Mouse (Mus musculus): ENCODE data around the gene Crcp. TPM values are rescaled to one million over a fixed set of nuclear protein-coding genes. Genes with fewer than 3 reads are reported as not detected.

The Crcp gene
- polyA plus RNA-seq (2014; fragmentation: Nextera tagmentation; extraction: Ambion mirVana), result 46.0 and 51.9 TPM in 2 replicates

DNA sequence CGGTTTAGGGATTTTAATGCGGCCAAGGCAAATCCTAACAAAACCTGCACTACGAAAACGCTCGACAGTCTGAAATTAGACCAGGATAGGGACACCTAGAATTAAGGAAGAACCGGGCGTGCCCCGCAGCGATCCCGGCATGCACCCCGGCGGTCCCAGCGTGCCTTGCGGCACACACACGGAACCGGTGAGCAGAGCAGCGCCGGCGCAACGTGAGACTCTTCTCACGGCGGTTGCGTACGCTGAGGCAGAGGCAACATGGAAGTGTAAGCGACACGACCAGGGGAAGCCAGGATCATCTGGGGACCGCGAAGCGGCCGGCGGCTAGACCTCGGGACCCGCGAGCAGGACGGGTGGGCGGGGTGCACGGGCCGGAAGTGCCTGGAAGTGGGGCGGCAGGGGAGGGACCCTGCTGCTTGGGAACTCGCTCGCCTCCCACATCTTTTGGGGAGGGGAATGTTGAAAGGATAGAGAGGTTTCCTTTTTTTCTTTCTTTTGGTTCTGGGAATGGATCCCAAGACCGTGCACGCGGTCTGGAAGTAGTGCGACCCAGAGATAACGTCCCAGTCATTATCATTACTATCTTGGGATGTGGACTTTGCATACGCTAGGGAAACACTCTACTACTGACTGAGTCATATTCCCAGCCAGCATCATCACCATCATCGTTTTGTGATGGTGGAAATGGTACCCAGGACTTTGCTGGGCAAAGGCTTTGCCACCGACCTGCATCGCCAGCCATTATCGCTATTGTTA is at the start of gene Crcp, which contains the start of gene Asl:
TSS of gene Crcp (plus strand) at position 149 of the 756 bp plus-strand sequence.
TSS of gene Asl (minus strand) at position 106 of the 756 bp plus-strand sequence.
- peak within 1 kb of the TSS; percentile 62 for H3K4me3 ChIP-seq (ENCODE audit: low read depth, low read length)
- 1% methylated on average over 50 of the region's 51 CpGs for WGBS

DNA sequence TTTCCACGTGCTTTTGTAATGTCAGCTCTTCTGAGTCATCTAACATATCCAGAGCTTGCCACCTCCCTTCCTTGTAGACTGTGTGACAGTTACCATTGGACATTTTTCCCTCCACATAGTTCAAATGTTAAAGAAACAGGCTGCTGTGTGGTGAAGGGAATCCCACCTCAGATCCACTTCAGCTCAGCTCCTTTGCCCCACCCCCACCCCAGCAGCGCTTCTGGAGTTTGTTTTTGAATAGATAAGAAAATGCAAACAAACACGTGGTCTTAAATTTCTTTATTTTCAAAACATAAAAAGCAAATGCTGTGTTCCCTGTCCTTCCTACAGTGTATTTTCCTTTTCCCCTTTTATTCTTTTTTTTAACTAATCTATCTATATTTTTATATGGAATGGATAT is 48.9 kb upstream of the Crcp start:
- H3K4me2 ChIP-seq (ENCODE audit: low read depth, low read length), result no peak overlapping the region
- H3K9me3 ChIP-seq (ENCODE audit: control insufficient read depth, low read length), result no peaks in the 10 kb centered on the region
- 0 out of 2 replicates have a peak, but pooled peaks cover 7% of the 10 kb centered on the region for H3K36me3 ChIP-seq (ENCODE audit: control insufficient read depth, insufficient read depth, low read length)
- no peak overlapping the region for H3K27ac ChIP-seq (ENCODE audit: low read depth, low read length)
- H3K4me3 ChIP-seq (ENCODE audit: low read depth, low read length), result no peak overlapping the region
- no peaks in the 10 kb centered on the region for H3K4me1 ChIP-seq (ENCODE audit: control insufficient read depth, insufficient read depth, low read length)
- no peaks in the 10 kb centered on the region for H3K27me3 ChIP-seq (ENCODE audit: control insufficient read depth, insufficient read depth, low read length)
- 91% methylated on average over 3 of the region's 3 CpGs for WGBS
- H3K9ac ChIP-seq (replicated peaks; ENCODE audit: low read depth, low read length), result no peak overlapping the region
- ATAC-seq (ENCODE audit: low read depth), result no peak

More for the DNA sequence above, at the start of gene Crcp, which contains the start of gene Asl:
- H3K4me1 ChIP-seq (ENCODE audit: control insufficient read depth, insufficient read depth, low read length), result peaks cover 3% of the 10 kb centered on the region; the same call in 1 of the 2 replicates
- H3K4me2 ChIP-seq (ENCODE audit: low read depth, low read length), result peak within 1 kb of the TSS; percentile 75
- H3K9me3 ChIP-seq (ENCODE audit: control insufficient read depth, low read length), result no peaks in the 10 kb centered on the region
- H3K36me3 ChIP-seq (ENCODE audit: control insufficient read depth, insufficient read depth, low read length), result no peaks in the 10 kb centered on the region
- peak within 1 kb of the TSS; percentile 69 for H3K9ac ChIP-seq (replicated peaks; ENCODE audit: low read depth, low read length)
- peak; percentile 83 for ATAC-seq (ENCODE audit: low read depth)
- peak within 1 kb of the TSS; percentile 89 for H3K27ac ChIP-seq (ENCODE audit: low read depth, low read length)
- no peaks in the 10 kb centered on the region for H3K27me3 ChIP-seq (ENCODE audit: control insufficient read depth, insufficient read depth, low read length)

GRCm38 (mm10) chr5:129989376-129989775 is 39.7 kb upstream of the Crcp start:
- no peaks in the 10 kb centered on the region for H3K4me1 ChIP-seq (ENCODE audit: control insufficient read depth, insufficient read depth, low read length)
- no peaks in the 10 kb centered on the region for H3K27me3 ChIP-seq (ENCODE audit: control insufficient read depth, insufficient read depth, low read length)
- H3K36me3 ChIP-seq (ENCODE audit: control insufficient read depth, insufficient read depth, low read length), result no peaks in the 10 kb centered on the region
- no peak overlapping the region for H3K4me2 ChIP-seq (ENCODE audit: low read depth, low read length)
- H3K9ac ChIP-seq (replicated peaks; ENCODE audit: low read depth, low read length), result no peak overlapping the region
- ATAC-seq (ENCODE audit: low read depth), result no peak
- H3K4me3 ChIP-seq (ENCODE audit: low read depth, low read length), result no peak overlapping the region
- no peaks in the 10 kb centered on the region for H3K9me3 ChIP-seq (ENCODE audit: control insufficient read depth, low read length)
- whole genome bisulfite sequencing, result 80% methylated on average over 13 of the region's 13 CpGs
- H3K27ac ChIP-seq (ENCODE audit: low read depth, low read length), result no peak overlapping the region

- no peak for ATAC-seq (ENCODE audit: low read depth)
- Histone ChIP-seq H3K27me3 (ENCODE audit: control insufficient read depth, insufficient read depth, low read length) (no peaks in the 10 kb centered on the region), H3K4me1 (ENCODE audit: control insufficient read depth, insufficient read depth, low read length) (no peaks in the 10 kb centered on the region), H3K4me2 (ENCODE audit: low read depth, low read length) (no peak overlapping the region), H3K36me3 (ENCODE audit: control insufficient read depth, insufficient read depth, low read length) (no peaks in the 10 kb centered on the region), H3K9me3 (ENCODE audit: control insufficient read depth, low read length) (no peaks in the 10 kb centered on the region), H3K27ac (ENCODE audit: low read depth, low read length) (no peak overlapping the region), H3K9ac (replicated peaks; ENCODE audit: low read depth, low read length) (no peak overlapping the region), H3K4me3 (ENCODE audit: low read depth, low read length) (no peak overlapping the region)
- 98% methylated on average over 5 of the region's 5 CpGs for WGBS
Observed at GRCm38 (mm10) chr5:129991898-129992297, 37.2 kb upstream of the Crcp start.

DNA sequence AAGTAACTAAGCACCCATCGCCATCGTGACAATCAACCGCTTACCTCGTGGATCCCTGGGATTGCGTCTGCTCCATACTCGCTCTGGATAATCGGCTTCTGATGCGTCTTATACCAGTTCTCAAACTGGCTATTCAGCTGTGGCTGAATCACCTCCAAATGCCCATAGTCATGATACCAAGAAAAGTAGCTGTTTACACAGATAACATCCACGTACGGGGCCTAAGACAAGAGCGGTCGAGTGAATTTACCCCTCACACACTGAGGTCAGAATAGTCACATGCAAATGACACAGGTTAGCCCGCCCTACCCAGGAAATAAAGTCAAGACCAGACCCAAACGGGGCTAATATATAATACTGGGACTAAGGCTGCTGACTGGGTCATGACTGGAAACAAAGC is 35.7 kb upstream of the Crcp start:
- H3K4me1 ChIP-seq (ENCODE audit: control insufficient read depth, insufficient read depth, low read length), result no peaks in the 10 kb centered on the region
- H3K27me3 ChIP-seq (ENCODE audit: control insufficient read depth, insufficient read depth, low read length), result no peaks in the 10 kb centered on the region
- no peak overlapping the region for H3K27ac ChIP-seq (ENCODE audit: low read depth, low read length)
- 94% methylated on average over 14 of the region's 14 CpGs for WGBS
- H3K4me2 ChIP-seq (ENCODE audit: low read depth, low read length), result no peak overlapping the region
- H3K9me3 ChIP-seq (ENCODE audit: control insufficient read depth, low read length), result no peaks in the 10 kb centered on the region
- no peak overlapping the region for H3K9ac ChIP-seq (replicated peaks; ENCODE audit: low read depth, low read length)
- ATAC-seq (ENCODE audit: low read depth), result no peak
- H3K36me3 ChIP-seq (ENCODE audit: control insufficient read depth, insufficient read depth, low read length), result no peaks in the 10 kb centered on the region
- H3K4me3 ChIP-seq (ENCODE audit: low read depth, low read length), result no peak overlapping the region

GRCm38 (mm10) chr5:129994989-129995388 is 34.1 kb upstream of the Crcp start:
- WGBS, result 94% methylated on average over 7 of the region's 7 CpGs
- ATAC-seq (ENCODE audit: low read depth), result no peak

DNA sequence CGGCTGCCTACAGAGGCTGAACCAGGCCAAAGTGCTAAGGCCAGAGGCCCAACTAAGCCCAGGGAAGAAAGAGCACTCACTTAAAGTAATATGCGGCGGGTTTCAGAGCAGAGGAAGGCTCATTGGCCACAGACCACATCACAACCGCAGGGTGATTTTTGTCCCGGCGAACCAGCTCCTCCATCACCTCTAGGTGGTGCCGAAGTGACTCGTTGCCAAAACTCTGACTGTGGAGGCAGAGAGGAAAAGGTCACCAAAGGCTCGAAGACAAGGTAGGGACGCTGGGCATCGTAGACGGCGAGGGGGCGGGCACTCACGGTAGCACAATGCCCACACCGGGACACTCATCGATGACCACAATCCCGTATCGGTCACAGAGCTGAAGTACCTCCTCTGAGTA is 31.4 kb upstream of the Crcp start:
- Histone ChIP-seq H3K9me3 (ENCODE audit: control insufficient read depth, low read length) (no peaks in the 10 kb centered on the region), H3K4me1 (ENCODE audit: control insufficient read depth, insufficient read depth, low read length) (no peaks in the 10 kb centered on the region), H3K27ac (ENCODE audit: low read depth, low read length) (no peak overlapping the region), H3K36me3 (ENCODE audit: control insufficient read depth, insufficient read depth, low read length) (no peaks in the 10 kb centered on the region), H3K4me3 (ENCODE audit: low read depth, low read length) (no peak overlapping the region), H3K27me3 (ENCODE audit: control insufficient read depth, insufficient read depth, low read length) (no peaks in the 10 kb centered on the region), H3K9ac (replicated peaks; ENCODE audit: low read depth, low read length) (no peak overlapping the region), H3K4me2 (ENCODE audit: low read depth, low read length) (no peak overlapping the region)
- 73% methylated on average over 19 of the region's 19 CpGs for WGBS
- ATAC-seq (ENCODE audit: low read depth), result no peak

More at GRCm38 (mm10) chr5:129994989-129995388, 34.1 kb upstream of the Crcp start:
- Histone ChIP-seq H3K9me3 (ENCODE audit: control insufficient read depth, low read length) (no peaks in the 10 kb centered on the region), H3K36me3 (ENCODE audit: control insufficient read depth, insufficient read depth, low read length) (no peaks in the 10 kb centered on the region), H3K27ac (ENCODE audit: low read depth, low read length) (no peak overlapping the region), H3K27me3 (ENCODE audit: control insufficient read depth, insufficient read depth, low read length) (no peaks in the 10 kb centered on the region), H3K4me2 (ENCODE audit: low read depth, low read length) (no peak overlapping the region), H3K9ac (replicated peaks; ENCODE audit: low read depth, low read length) (no peak overlapping the region), H3K4me3 (ENCODE audit: low read depth, low read length) (no peak overlapping the region), H3K4me1 (ENCODE audit: control insufficient read depth, insufficient read depth, low read length) (no peaks in the 10 kb centered on the region)

DNA sequence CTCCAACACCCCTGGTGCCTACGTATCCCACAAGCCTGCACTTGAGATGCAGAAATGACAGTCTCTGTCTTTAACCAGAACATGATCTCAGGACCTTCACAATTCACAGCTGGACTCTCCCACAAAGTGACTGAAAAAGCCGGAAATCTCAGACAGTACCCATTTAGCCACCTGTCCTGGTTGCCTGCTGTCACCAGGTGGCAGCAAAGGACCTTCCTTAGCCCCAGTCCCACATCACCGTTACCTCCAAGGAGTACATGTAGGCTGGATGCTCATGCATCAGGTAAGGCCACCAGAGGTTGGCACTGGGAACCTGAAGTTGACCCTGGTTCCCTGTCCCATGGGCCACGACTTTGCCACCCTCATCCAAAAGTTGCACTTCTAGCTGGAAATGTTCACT is 30.0 kb upstream of the Crcp start:
- no peaks in the 10 kb centered on the region for H3K9me3 ChIP-seq (ENCODE audit: control insufficient read depth, low read length)
- no peak overlapping the region for H3K9ac ChIP-seq (replicated peaks; ENCODE audit: low read depth, low read length)
- H3K27me3 ChIP-seq (ENCODE audit: control insufficient read depth, insufficient read depth, low read length), result no peaks in the 10 kb centered on the region
- H3K27ac ChIP-seq (ENCODE audit: low read depth, low read length), result no peak overlapping the region
- H3K36me3 ChIP-seq (ENCODE audit: control insufficient read depth, insufficient read depth, low read length), result no peaks in the 10 kb centered on the region
- 45% methylated on average over 4 of the region's 4 CpGs for WGBS
- H3K4me1 ChIP-seq (ENCODE audit: control insufficient read depth, insufficient read depth, low read length), result no peaks in the 10 kb centered on the region
- H3K4me3 ChIP-seq (ENCODE audit: low read depth, low read length), result no peak overlapping the region
- ATAC-seq (ENCODE audit: low read depth), result no peak
- H3K4me2 ChIP-seq (ENCODE audit: low read depth, low read length), result no peak overlapping the region

DNA sequence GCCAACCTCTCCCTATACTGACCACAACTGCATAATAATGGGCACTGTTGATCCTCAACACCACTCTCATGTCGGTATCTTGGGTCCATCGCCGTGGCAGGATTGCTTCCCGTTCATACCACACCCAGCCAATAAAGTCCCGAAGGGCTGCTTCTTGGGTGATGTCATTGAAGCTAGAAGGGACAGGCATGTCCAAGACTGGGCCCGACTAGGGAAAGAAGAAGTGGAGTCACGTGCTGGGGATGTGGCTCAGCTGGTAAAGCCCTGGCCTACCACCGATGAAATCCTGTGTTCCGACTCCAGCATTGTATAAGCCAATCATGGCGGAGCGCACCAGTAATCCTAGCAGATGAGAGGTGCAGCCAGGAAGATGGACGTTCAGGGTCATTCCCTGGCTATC is 28.4 kb upstream of the Crcp start:
- 91% methylated on average over 12 of the region's 12 CpGs for WGBS

More for the DNA sequence above, 28.4 kb upstream of the Crcp start:
- no peak for ATAC-seq (ENCODE audit: low read depth)
- H3K4me1 ChIP-seq (ENCODE audit: control insufficient read depth, insufficient read depth, low read length), result no peaks in the 10 kb centered on the region
- no peak overlapping the region for H3K4me2 ChIP-seq (ENCODE audit: low read depth, low read length)
- no peak overlapping the region for H3K4me3 ChIP-seq (ENCODE audit: low read depth, low read length)
- H3K27ac ChIP-seq (ENCODE audit: low read depth, low read length), result no peak overlapping the region
- H3K9ac ChIP-seq (replicated peaks; ENCODE audit: low read depth, low read length), result no peak overlapping the region
- H3K9me3 ChIP-seq (ENCODE audit: control insufficient read depth, low read length), result no peaks in the 10 kb centered on the region
- H3K36me3 ChIP-seq (ENCODE audit: control insufficient read depth, insufficient read depth, low read length), result no peaks in the 10 kb centered on the region
- H3K27me3 ChIP-seq (ENCODE audit: control insufficient read depth, insufficient read depth, low read length), result no peaks in the 10 kb centered on the region

Data from neural tube, embryonic 14.5 days (tissue).